Mouse (Mus musculus) olfactory bulb, adult 2 months (tissue): ENCODE data around the gene Sde2.

Experiments
- CTCF ChIP-seq: fragments of 200-500 bp; IDR thresholded peaks from 2 replicates; pipeline ENCODE4 v1.5.1; 2012; ENCODE audit warnings: low read depth, mild to moderate bottlenecking, low read length, moderate library complexity; ENCODE audit not compliant: insufficient read depth
- POLR2A ChIP-seq: fragments of 200-500 bp; IDR thresholded peaks from 2 replicates; pipeline ENCODE4 v1.6.1; 2012; ENCODE audit warnings: mild to moderate bottlenecking, low read depth, low read length, moderate library complexity; ENCODE audit not compliant: insufficient read depth

DNA sequence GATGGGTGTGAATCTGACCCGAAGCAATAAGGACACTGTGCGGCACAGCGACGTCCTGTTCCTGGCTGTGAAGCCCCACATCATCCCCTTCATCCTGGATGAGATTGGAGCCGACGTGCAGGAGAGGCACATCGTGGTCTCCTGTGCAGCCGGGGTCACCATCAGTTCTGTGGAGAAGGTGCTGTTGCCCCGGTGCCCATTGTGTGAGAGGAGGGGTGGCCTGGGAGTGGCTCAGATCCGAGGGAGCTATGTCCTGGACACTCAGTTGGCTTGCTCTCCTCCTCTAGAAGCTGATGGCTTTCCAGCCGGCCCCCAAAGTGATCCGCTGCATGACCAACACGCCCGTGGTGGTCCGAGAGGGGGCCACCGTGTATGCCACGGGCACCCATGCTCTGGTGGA, 54.9 kb downstream of the Sde2 start:
- TF ChIP-seq CTCF = no peak
- TF ChIP-seq POLR2A = no peak
